Mouse (Mus musculus) gastrocnemius, adult 18-20 months (tissue): ENCODE measurements around the gene Ankrd33b. TPM values are rescaled to one million over a fixed set of nuclear protein-coding genes. Genes with fewer than 3 reads are reported as not detected.

Experiments used
- DNase-seq: peaks from one replicate; pipeline ENCODE4 v3.0.0; 2021; ENCODE audit warnings: low spot score
- long read RNA-seq, 2 experiments: library from polyadenylated mRNA; stranded (forward); transcript quantifications; one replicate each; pipeline ENCODE4 v2.0.0; 2021
- total RNA-seq, 2 experiments: library from RNA; stranded (reverse); gene quantifications; 2 replicates each; pipeline ENCODE4 v1.2.3; 2021

The Ankrd33b gene
- total RNA-seq = 10 to 100 TPM; 16.8 to 19.0 TPM
- long read RNA-seq, experiment 1, partial matches to known transcripts = 0 of 8 reads
- long read RNA-seq, experiment 1, other reads (novel, unspliced or antisense) = 7 of 8 reads
- long read RNA-seq, experiment 2, full-length matches to known transcripts = 3 of 5 reads
- long read RNA-seq, experiment 2, partial matches to known transcripts = 0 of 5 reads
- long read RNA-seq, experiment 2, other reads (novel, unspliced or antisense) = 2 of 5 reads

DNA sequence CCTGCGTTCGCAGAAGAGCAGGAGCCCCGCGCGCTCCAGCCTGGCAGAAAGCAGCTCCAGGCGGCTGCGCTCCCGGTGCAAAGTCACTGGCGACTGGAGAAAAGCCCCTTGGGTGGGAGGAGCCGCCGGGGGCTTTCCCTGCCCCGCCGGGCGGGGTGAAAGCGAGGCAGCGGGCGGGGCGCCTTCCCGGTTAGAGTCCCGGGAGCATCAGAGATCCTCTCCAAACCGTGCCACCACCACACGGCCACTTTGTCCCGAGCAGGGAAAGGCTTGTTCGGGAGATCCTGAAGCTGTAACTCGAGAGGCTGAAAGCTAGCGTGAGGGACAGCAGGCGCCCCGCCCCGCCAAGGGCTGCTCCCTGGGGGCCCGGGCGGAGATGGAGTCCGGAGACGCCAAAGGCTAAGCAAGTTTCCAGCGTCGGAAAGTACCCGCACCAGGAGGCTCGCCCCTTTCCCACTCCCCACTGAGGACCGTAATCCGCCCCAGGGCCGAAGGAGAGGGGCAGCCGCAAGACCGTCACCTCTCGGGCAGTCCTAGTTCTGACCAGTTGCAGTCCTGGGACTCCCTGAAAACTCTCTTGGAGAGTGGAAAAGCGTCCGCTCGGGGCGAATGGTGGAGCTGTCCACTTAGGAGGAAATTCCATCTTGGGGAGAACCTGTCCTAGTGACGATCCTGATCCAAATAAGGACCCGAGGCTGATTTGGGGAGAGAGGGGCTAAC lies at the start of gene Ankrd33b:
Gene Ankrd33b (minus strand): TSS at position 246 of the 720 bp plus-strand sequence.
- DNase-seq = peak; percentile 47

DNA sequence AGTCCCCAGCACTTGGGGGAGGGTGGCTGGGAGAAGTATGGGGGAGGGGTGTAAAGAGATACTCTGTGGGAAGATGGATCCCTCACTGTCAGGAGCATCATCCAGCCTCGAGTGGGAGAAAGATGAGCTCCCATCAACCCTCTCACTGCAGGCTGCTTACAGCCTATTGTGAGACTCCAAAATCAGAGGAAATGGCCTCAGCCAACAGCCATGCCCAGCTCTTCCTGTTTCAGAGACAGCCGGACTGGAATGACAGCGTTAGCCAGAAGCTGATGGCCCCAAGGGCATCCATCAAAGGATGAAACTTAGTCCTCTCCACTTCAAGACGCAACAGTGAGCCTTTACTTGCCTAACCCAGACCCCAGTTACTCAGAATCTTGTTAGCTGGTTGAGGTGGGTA lies 47.7 kb upstream of the Ankrd33b start:
- DNase-seq = no peak

DNA sequence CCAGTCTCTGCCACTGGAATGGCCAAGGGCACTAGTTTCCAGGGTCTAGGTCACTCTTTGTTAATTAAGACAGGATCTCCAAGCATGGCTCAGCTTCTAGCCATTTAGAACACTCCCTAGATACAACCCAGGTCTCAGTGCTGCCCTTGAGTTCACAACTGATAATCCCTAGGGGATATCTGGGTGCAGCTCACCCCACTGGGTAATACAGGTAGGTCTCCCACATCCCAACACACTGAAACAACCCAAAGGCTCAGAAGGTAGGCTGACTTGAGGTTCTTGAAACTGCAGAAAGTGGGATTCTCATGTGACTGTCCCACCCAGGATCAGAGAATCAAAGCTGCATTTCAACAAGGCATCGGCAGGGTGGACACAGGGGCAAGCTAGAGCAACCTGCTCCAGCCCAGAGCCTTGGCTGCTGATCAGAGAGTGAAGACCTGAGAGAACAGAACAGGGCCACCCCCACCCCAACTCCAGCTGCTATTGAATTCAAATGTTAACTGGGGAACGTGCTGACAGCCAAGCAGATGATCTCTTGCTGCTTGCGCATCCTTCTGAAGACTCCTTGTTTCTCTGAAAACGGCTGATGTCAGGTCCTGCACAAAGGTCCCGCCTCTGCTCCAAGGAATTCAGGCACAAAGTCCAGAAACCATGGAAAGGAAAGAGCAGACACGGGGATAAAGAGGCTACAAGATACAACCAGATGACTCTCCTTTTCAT lies 46.8 kb upstream of the Ankrd33b start:
- no peak for DNase-seq

DNA sequence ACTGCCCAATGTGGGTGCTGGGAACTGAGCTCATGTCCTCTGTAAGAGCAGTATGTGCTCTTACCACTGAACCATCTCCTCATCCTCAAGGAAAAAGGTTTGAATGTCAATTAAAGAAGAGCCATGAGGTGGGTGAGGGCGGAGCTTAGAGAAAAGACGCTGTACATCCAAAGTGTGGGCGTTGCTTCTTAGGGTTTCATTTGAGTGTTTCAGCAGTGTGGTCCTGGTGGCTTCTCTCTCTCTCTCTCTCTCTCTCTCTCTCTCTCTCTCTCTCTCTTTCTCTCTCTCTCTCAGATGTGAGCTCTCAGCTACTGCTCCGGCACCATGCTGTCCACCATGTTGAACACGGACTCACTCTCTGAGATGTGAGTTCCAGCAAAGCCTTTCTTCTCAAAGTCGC lies 46.1 kb upstream of the Ankrd33b start:
- no peak for DNase-seq

- DNase-seq = no peak
These were observed 45.4 kb upstream of the Ankrd33b start for GRCm38 (mm10) chr15:31412933-31413332.

- no peak for DNase-seq
These were observed 44.9 kb upstream of the Ankrd33b start for GRCm38 (mm10) chr15:31412436-31412835.

DNA sequence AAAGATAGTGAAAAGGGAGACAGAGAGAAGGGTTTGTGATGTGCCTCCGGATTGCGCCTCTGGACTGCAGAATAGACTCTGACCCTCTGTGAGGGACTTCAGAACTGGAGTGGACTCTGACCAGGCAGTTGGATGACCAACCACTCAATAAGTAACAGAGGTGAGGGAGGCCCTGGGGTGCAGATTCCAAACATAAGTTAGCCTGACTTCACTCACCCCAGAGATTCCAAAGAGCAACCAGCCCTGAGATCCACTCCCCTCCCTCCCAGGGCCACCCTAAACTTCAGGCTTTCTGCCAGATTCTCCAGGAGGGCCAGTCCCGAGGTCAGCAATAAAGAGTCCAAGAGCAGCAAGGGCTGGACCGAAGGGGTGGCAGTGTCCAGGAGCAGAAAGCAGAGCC lies 40.0 kb upstream of the Ankrd33b start:
- no peak for DNase-seq

DNA sequence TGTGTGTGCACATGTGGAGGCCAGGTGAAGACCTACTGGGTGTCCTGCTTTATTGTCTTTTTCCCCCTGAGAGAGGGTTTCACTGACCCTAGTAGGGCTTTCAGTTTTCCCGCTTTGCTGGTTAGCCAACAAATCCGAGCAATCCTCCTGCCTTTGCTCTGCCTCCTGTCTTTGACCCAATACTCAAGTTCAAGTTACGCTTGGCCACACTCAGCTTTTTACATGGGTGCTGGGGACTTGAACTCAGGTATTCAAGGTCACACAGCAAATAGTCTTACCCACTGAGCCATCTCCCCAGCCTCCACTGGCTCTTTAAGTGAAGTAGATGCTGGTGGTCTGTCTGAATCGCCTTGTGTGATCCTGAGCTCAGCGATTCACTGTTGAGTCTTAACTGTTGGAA lies 39.4 kb upstream of the Ankrd33b start:
- no peak for DNase-seq

- no peak for DNase-seq
These were observed 36.8 kb upstream of the Ankrd33b start for GRCm38 (mm10) chr15:31404346-31404745.

DNA sequence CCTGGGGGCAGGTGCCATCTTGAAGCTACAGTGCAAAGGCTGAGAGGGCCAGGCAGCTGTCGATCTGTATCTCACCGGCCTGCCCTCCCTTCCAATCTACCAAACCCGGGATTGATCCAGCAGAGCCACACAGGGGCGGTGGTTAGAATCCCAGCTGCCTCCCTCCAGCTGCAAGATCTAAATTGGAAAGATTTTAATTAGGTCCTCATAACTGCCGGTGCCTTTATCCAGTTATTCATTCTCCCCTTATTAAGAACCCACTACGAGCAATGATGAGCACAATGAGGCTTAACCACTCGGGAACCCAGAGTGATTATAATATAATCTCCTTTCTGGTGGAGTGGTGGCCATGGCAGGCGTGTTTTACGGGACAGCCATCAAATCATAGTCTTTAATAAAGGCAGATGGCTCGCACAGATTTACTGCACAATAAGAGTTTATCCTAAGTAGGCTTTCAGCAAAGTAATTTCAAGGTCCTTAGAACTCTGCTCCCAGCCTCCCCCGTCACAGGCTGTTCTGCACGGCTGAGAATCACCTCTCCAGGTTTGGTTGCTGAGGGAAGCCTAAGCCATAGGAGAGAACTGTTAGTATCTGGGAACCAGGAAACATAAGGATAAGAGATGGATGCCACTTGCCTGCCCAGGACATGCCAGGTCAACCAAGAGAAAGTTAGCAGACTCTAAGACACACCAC lies 34.8 kb upstream of the Ankrd33b start:
- DNase-seq = no peak

DNA sequence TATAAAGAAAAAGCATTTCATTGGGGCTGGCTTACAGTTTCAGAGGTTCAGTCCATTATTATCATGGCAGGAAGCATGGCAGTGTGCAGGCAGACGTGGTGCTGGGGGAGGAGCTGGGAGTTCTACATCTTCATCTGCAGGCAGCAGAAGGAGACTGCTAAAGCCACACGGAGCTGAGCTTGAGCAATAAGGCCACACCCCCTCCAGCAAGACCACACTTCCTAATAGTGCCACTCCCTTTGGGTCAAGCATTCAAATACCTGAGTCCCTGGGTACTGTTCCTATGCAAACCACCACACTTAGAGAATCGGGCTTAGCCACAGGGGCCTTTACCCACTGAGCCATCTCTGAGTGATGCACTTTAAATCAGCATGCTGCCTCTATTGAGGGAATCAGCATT lies 33.4 kb upstream of the Ankrd33b start:
- no peak for DNase-seq

DNA sequence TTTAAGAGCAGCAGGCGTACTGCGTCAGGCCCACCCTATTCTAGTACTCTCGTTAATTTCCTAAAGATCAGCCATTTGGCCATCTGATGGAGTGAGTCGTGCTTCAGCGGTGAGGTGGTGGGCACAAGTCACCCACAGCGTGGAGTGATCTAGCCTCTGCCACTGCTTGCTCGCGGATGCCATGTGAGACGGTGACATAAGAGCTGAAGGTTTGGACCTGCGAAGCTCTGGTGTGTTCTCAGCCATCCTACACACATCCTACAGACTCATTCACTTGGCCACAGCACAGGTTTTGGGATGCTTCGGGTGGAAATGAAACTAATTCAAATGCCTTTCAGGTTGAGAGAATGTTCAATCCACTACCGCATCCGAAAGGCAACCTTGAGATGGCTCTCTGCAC lies 31.2 kb upstream of the Ankrd33b start:
- DNase-seq = no peak

DNA sequence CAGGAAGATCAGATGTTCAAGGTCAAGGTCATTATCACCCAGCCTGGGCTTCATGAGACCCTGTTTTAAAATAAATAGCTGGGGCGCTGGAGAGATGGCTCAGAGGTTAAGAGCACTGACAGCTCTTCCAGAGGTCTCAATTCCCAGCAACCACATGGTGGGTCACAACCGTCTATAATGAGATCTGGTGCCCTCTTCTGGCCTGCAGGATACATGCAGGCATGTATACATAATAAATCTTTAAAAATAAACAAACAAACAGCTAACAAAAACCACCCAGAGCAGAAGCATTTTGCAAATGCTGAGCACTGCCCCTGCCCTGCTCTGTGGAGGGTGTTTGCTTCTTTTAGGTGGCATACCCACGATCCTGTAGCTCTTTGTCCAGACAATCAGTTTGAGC lies 29.9 kb upstream of the Ankrd33b start:
- no peak for DNase-seq

DNA sequence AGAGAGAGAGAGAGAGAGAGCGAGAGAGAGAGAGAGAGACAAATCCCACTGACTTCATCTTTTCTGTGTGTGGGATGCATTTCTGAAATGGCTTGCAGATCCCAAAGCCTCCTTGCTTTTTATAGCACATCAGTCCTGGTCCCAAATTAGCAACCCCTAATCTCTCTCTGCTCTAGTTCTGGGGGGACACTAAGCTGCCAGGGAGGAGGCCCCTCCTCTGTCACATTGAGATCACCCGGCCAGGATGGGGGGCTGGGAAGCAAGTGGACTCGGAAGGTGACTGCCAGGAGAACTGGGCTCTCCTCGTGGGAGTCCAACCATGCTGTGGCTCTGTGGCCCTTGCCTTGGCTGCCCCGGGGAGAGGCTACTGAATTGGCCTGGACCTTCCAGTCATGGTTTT lies 29.2 kb upstream of the Ankrd33b start:
- DNase-seq = peak; percentile 14

- no peak for DNase-seq
These were observed 28.5 kb upstream of the Ankrd33b start for GRCm38 (mm10) chr15:31395986-31396385.

- no peak for DNase-seq
These were observed 25.9 kb upstream of the Ankrd33b start for GRCm38 (mm10) chr15:31393402-31393801.

DNA sequence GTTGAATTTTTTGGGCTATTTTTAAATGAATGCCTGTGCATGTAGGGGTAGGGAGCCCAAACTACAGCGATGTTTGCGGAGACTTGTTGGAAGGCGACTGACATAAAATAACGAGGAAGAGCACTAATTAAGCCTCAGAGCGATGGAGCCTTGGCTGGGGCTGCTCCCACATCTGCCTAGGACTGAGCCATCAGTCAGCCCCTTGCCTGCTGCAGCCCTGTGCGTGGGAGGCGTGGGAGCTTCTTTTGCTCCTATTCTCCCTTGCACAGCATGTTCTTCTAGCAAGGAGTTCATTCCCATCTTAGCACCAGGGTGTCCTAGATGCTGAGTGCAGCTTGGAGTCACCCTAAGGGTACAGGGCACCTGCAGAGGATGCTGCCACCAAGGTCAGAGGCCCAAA lies 25.2 kb upstream of the Ankrd33b start:
- no peak for DNase-seq

DNA sequence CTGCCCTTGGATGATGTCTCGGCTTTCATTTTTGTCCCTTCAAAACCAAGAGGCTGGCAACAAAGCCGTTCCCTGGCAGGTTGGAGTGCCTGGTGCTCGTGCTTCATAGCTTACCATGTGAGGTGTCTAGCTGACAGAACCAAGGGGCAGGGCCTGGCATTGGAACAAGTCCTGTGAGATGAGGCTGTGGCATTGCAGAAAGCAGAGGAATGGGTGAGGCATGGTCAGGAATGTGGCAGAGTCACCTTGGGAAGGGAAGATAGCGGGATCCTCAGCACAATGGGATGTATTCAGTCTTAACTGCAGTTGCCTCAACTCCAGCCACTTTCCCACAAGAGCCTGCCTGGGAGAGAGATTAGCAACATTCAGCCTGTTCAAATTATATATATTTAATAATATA lies 24.6 kb upstream of the Ankrd33b start:
- no peak for DNase-seq

- no peak for DNase-seq
These were observed 14.5 kb upstream of the Ankrd33b start for GRCm38 (mm10) chr15:31381936-31382468.

DNA sequence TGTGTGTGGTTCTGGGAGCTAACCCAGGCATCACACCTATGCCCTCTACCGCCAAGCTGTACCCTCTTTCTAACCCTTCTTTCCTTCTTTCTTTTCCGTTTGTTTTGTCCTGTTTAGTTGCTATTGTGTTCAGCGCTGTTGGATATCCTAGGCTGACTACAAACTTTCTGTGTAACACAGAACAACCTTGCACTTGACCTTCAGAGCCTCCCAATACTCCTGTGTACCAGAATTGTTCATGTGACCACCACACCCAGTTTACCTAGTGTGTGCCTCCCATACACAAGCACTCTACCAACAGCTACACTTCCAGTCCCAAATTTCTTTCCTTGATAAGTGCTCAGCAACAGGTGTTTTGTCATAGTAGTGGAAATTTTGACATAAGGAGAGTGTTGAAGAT lies 11.9 kb upstream of the Ankrd33b start:
- DNase-seq = no peak

DNA sequence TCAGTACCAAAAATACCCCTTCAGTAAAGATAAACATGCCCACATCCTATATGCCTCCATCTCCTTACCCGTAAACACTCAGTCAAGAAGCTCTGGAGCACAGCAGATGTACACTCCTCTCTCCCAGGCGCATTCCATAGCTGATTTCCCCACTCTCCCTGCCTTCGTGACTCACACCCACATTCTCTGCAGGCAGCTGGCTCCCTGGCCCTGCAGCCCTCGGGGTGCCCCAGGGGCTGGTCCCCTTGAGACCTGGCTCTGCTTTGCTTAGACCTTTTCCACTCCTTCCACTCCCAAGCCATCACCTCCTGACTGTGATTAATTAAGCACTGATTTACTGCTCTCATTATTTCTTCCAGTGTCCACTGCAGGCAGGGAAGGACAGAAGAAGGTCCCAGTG lies 7.7 kb upstream of the Ankrd33b start:
- DNase-seq = no peak

DNA sequence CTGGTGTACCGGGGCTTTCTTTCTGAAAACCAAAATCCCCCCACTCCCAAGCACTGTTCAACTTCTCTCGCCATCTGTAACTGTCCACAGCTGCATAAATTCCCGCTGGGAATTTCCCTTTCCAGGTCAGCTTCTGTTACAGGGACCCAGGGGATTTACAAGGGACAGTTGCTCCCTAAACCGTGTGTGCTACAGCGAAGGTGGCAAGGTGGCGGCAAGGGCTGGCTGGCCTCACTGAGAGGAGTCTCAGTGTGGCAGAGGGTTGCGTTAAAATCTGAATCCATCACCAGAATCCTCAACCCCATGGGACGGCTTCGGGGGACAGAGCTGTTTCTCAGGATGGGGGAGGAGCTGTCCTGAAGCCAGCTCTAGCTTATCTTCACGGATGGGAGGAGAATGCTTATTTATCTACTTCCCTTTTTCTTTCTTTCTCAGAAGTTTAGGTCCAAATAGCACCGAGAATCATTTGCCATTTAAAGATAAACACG lies 1.6 kb upstream of the Ankrd33b start:
- no peak for DNase-seq
